Mouse (Mus musculus) heart, embryonic 12.5 days (tissue): ENCODE data around the gene Adam17. TPM values are rescaled to one million over a fixed set of nuclear protein-coding genes. Genes with fewer than 3 reads are reported as not detected.

Experiments
- ATAC-seq: fragments of 200-750 bp; cut with Nextera tagmentation; 2 replicates; pipeline ENCODE4 v1.8.0; 2017; ENCODE audit warnings: moderate TSS enrichment, moderate library complexity; ENCODE audit not compliant: insufficient number of reproducible peaks, low FRiP score
- H3K27ac ChIP-seq: fragments of 300-500 bp; sonication (generic); 2 replicates; pipeline ENCODE4 v1.5.1; 2016; ENCODE audit warnings: mild to moderate bottlenecking, moderate library complexity; ENCODE audit not compliant: poor library complexity, severe bottlenecking
- H3K27me3 ChIP-seq: fragments of 300-500 bp; sonication (generic); replicated peaks from 2 replicates; pipeline ENCODE4 v1.6.1; 2016; ENCODE audit warnings: mild to moderate bottlenecking, moderate library complexity
- H3K36me3 ChIP-seq: fragments of 300-500 bp; sonication (generic); 2 replicates; pipeline ENCODE4 v1.6.1; 2016; ENCODE audit warnings: mild to moderate bottlenecking, moderate library complexity
- H3K4me1 ChIP-seq: fragments of 300-500 bp; sonication (generic); replicated peaks from 2 replicates; pipeline ENCODE4 v1.6.1; 2016; ENCODE audit warnings: mild to moderate bottlenecking
- H3K4me2 ChIP-seq: fragments of 300-500 bp; sonication (generic); 2 replicates; pipeline ENCODE4 v1.6.1; 2016; ENCODE audit warnings: mild to moderate bottlenecking, moderate library complexity
- H3K4me3 ChIP-seq: fragments of 300-500 bp; sonication (generic); 2 replicates; pipeline ENCODE4 v1.5.1; 2016; ENCODE audit warnings: mild to moderate bottlenecking
- H3K9ac ChIP-seq: fragments of 300-500 bp; sonication (generic); 2 replicates; pipeline ENCODE4 v1.6.1; 2016; ENCODE audit warnings: mild to moderate bottlenecking, moderate library complexity
- H3K9me3 ChIP-seq: fragments of 300-500 bp; sonication (generic); replicated peaks from 2 replicates; pipeline ENCODE4 v1.6.1; 2016; ENCODE audit warnings: mild to moderate bottlenecking, moderate library complexity
- WGBS: fragments of 180-500 bp; shearing (Covaris S2); methylation state at CpG from one replicate; pipeline ENCODE4 v1.1.7; 2016; 5-methylcytosine and 5-hydroxymethylcytosine counted together
- polyA plus RNA-seq: library from polyadenylated mRNA; unstranded; fragments of >200 nt; fragmentation: Nextera tagmentation; extraction: Ambion mirVana; gene quantifications from 2 replicates; pipeline ENCODE4 v1.2.1, GENCODE M21; 2016

The Adam17 gene
- polyA plus RNA-seq, 1 experiment from 2014 or later = 39.9 TPM

GRCm38 (mm10) chr12:21350113-21350876 is 23.1 kb downstream of the Adam17 start:
- H3K4me2 ChIP-seq = no peak overlapping the region
- H3K27me3 ChIP-seq = no peaks in the 10 kb centered on the region
- H3K4me3 ChIP-seq = no peak overlapping the region
- ATAC-seq = no peak
- H3K27ac ChIP-seq = no peak overlapping the region
- peaks cover 8% of the 10 kb centered on the region; the same call in 1 of the 2 replicates for H3K9me3 ChIP-seq
- H3K36me3 ChIP-seq = peaks cover 63% of the 10 kb centered on the region
- no peaks in the 10 kb centered on the region for H3K4me1 ChIP-seq
- WGBS = 87% methylated on average over 7 of the region's 7 CpGs
- H3K9ac ChIP-seq = no peak overlapping the region

DNA sequence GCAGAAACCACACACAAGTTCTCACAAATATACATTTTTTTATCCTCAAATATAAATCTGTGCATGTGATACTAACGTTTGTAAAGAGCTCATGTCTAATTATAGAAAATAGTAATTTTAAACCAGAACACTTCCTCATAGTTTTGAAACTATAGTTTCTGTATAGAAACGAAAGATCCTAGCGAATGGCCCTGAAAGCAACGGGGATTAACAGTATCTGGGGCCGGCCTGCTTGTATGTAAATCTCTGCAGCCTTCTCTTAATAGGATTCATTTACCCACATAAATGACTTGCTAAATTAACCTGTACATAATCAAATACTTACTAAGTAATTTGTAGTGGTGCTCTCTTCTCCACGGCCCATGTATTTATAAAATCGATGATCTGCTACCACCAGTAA is 26.5 kb downstream of the Adam17 start:
- Histone ChIP-seq H3K36me3 (peaks cover 52% of the 10 kb centered on the region), H3K9ac (no peak overlapping the region), H3K4me3 (no peak overlapping the region), H3K9me3 (0 out of 2 replicates have a peak, but pooled peaks cover 3% of the 10 kb centered on the region), H3K27me3 (no peaks in the 10 kb centered on the region), H3K4me1 (no peaks in the 10 kb centered on the region), H3K27ac (no peak overlapping the region), H3K4me2 (no peak overlapping the region)
- ATAC-seq = no peak
- 89% methylated on average over 7 of the region's 7 CpGs for WGBS

- H3K27ac ChIP-seq = no peak overlapping the region
- no peaks in the 10 kb centered on the region for H3K4me1 ChIP-seq
- WGBS = 95% methylated on average over 5 of the region's 5 CpGs
- H3K4me3 ChIP-seq = no peak overlapping the region
- H3K9ac ChIP-seq = no peak overlapping the region
- H3K4me2 ChIP-seq = no peak overlapping the region
- ATAC-seq = no peak
- H3K36me3 ChIP-seq = peaks cover 64% of the 10 kb centered on the region
- H3K27me3 ChIP-seq = no peaks in the 10 kb centered on the region
- H3K9me3 ChIP-seq = no peaks in the 10 kb centered on the region
Measured at GRCm38 (mm10) chr12:21340674-21341073, 32.8 kb downstream of the Adam17 start.

DNA sequence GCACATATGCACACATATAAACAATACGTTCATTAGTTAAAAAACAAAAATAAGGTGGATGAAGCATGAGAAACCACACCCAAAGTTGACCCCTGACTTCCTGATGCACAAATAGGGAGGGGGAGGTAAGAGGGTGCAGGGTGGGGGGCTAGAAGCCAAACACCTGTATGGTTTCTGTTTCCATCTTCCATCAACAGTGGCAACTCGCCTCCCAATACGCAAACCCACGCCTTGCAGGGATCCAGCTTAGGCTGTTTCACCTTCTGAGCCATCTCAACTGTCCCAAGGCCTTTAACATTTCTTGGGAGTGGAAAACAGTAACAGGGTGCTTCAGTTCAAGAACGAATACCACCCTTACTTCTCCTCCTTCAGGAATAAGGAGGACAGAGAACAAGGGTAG is 36.3 kb downstream of the Adam17 start:
- WGBS = 91% methylated on average over 5 of the region's 5 CpGs

GRCm38 (mm10) chr12:21335869-21336268 is 37.6 kb downstream of the Adam17 start:
- no peaks in the 10 kb centered on the region for H3K9me3 ChIP-seq
- WGBS = 93% methylated on average over 7 of the region's 7 CpGs
- H3K9ac ChIP-seq = no peak overlapping the region
- no peaks in the 10 kb centered on the region for H3K27me3 ChIP-seq
- no peak overlapping the region for H3K4me3 ChIP-seq
- no peak overlapping the region for H3K4me2 ChIP-seq
- no peak overlapping the region for H3K27ac ChIP-seq
- H3K36me3 ChIP-seq = peaks cover 79% of the 10 kb centered on the region
- ATAC-seq = no peak
- 0 out of 2 replicates have a peak, but pooled peaks cover 3% of the 10 kb centered on the region for H3K4me1 ChIP-seq

More for the DNA sequence above, 36.3 kb downstream of the Adam17 start:
- Histone ChIP-seq H3K27ac (no peak overlapping the region), H3K27me3 (no peaks in the 10 kb centered on the region), H3K9ac (no peak overlapping the region), H3K4me1 (no peaks in the 10 kb centered on the region), H3K9me3 (no peaks in the 10 kb centered on the region), H3K4me3 (no peak overlapping the region), H3K36me3 (peaks cover 76% of the 10 kb centered on the region), H3K4me2 (no peak overlapping the region)
- no peak for ATAC-seq

- Histone ChIP-seq H3K4me1 (peaks cover 7% of the 10 kb centered on the region), H3K4me3 (no peak overlapping the region), H3K27me3 (no peaks in the 10 kb centered on the region), H3K27ac (no peak overlapping the region), H3K9me3 (no peaks in the 10 kb centered on the region), H3K36me3 (peaks cover 73% of the 10 kb centered on the region), H3K9ac (no peak overlapping the region), H3K4me2 (no peak overlapping the region)
- ATAC-seq = no peak
- 90% methylated on average over 5 of the region's 5 CpGs for WGBS
Measured at GRCm38 (mm10) chr12:21333766-21334165, 39.7 kb downstream of the Adam17 start.

DNA sequence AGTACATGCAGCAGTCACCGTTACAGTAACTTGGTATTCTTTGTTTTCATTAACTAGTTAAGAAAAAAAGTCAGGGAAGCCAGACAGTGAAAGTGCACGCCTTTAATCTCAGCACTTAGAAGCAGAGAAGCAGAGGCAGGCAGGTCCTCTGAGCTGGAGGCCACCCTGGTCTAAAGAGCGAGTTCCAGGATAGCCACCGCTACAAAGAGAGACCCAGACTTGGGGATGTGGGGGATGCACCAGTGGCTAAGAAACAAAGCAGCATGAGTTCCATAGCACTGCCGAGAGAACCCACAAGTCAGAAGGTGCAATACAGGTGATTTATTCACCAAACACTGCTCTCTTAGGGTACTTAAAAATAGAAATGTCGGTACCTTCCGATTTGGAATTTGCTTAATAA is 40.4 kb downstream of the Adam17 start:
- no peak overlapping the region for H3K4me2 ChIP-seq
- no peak overlapping the region for H3K27ac ChIP-seq
- WGBS = 91% methylated on average over 7 of the region's 7 CpGs
- peaks cover 10% of the 10 kb centered on the region for H3K4me1 ChIP-seq
- no peaks in the 10 kb centered on the region for H3K27me3 ChIP-seq
- ATAC-seq = no peak
- no peak overlapping the region for H3K4me3 ChIP-seq
- no peaks in the 10 kb centered on the region for H3K9me3 ChIP-seq
- H3K9ac ChIP-seq = no peak overlapping the region
- H3K36me3 ChIP-seq = peaks cover 79% of the 10 kb centered on the region

DNA sequence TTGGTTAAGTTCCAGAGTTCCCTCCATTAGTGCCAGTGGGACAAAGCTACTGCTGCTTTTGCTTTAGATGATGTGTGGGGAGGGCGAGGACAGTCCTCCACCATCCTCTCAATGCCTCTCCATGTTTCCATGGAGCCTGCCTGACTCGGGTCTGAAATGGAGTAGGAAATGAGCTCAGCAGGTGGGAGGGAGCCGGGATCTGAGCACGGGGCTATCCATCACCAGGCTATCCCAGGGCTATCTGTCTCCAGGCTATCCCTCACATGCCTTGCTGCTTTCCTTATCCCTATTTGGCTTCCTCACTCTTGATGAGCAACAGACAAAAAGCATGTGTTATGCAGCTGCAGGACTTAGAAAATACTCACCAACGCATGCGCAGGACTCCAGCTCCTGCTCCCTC is 41.7 kb downstream of the Adam17 start:
- Histone ChIP-seq H3K9ac (no peak overlapping the region), H3K4me1 (peaks cover 10% of the 10 kb centered on the region), H3K4me2 (no peak overlapping the region), H3K36me3 (peaks cover 85% of the 10 kb centered on the region), H3K27ac (no peak overlapping the region), H3K9me3 (no peaks in the 10 kb centered on the region), H3K27me3 (no peaks in the 10 kb centered on the region), H3K4me3 (no peak overlapping the region)
- ATAC-seq = no peak
- WGBS = 82% methylated on average over 6 of the region's 6 CpGs

GRCm38 (mm10) chr12:21330961-21331576 is 42.4 kb downstream of the Adam17 start:
- no peaks in the 10 kb centered on the region for H3K27me3 ChIP-seq
- H3K27ac ChIP-seq = no peak overlapping the region
- H3K9me3 ChIP-seq = no peaks in the 10 kb centered on the region
- H3K36me3 ChIP-seq = peaks cover 85% of the 10 kb centered on the region
- no peak overlapping the region for H3K4me3 ChIP-seq
- peaks cover 10% of the 10 kb centered on the region for H3K4me1 ChIP-seq
- WGBS = 86% methylated on average over 10 of the region's 10 CpGs
- no peak for ATAC-seq
- no peak overlapping the region for H3K4me2 ChIP-seq
- H3K9ac ChIP-seq = no peak overlapping the region

DNA sequence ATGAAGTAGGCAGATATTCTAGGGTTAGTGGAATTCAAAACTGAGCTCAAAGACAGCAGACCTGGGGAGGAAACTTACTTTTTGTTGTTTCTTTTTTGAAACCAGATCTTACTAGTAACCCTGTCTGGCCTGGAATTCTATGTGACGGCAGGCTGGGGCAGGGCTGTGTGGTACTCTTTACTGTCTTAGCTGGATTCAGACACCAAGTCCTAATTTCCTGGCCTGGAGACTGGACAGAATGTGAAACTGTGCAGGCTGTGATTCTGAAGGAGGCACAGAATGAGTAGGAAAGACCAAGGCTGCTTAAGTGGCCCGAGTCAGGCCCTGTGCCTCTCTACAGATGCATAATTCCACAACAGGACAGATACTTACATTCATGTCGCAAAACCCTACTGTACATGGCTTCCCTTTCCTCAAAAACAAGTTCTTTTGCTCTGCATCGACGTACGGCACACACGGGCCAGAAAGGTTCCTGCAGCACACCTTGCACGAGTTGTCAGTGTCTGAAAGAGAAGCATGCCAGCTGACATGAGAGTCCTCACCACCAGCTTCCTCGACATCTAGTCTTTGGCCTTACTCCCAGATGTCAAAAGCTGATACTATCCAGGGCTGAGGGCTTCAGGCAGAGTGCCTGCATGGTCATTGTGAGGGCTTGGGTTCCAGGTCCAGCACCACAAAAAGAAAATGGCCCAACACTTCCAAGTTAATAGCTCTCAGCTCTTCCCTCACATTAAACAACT is 43.6 kb downstream of the Adam17 start:
- Histone ChIP-seq H3K27me3 (no peaks in the 10 kb centered on the region), H3K9me3 (no peaks in the 10 kb centered on the region), H3K4me2 (no peak overlapping the region), H3K4me3 (no peak overlapping the region), H3K36me3 (peaks cover 85% of the 10 kb centered on the region), H3K9ac (no peak overlapping the region), H3K4me1 (peaks cover 10% of the 10 kb centered on the region), H3K27ac (peak overlapping the region; percentile 31; the same call in 1 of the 2 replicates)
- WGBS = 74% methylated on average over 9 of the region's 9 CpGs
- ATAC-seq = no peak

DNA sequence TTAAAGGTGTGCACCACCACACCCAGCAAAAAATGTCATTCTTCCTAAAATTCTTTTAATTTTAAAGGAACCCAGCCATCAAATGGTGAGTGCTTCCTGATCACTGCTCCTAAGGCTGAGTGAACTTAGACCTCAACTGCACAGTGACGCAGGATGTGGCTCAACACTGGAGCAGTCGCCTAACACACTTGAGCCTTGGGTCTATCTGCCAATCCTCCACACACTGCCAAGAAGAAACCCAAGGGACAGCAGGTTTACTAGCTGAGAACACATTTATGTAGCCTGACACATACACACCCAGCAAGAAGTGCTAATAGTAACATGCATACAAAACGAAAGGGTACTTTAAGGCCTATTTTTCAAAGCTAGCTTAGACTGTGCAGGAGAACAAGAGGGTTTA is 47.1 kb downstream of the Adam17 start:
- no peaks in the 10 kb centered on the region for H3K9me3 ChIP-seq
- H3K4me1 ChIP-seq = peaks cover 10% of the 10 kb centered on the region
- H3K9ac ChIP-seq = no peak overlapping the region
- no peak overlapping the region for H3K4me3 ChIP-seq
- WGBS = 95% methylated on average over 3 of the region's 3 CpGs
- no peak overlapping the region for H3K4me2 ChIP-seq
- H3K27me3 ChIP-seq = no peaks in the 10 kb centered on the region
- peaks cover 83% of the 10 kb centered on the region for H3K36me3 ChIP-seq
- H3K27ac ChIP-seq = no peak overlapping the region
- no peak for ATAC-seq
